Mouse (Mus musculus) brown adipose tissue, adult 24 weeks (tissue): ENCODE measurements around the gene Ndufaf2. TPM values are rescaled to one million over a fixed set of nuclear protein-coding genes. Genes with fewer than 3 reads are reported as not detected.

Experiments
- H3K27ac ChIP-seq: fragments of 200-500 bp; replicated peaks from 2 replicates; pipeline ENCODE4 v1.5.1; 2012; ENCODE audit warnings: low read depth, mild to moderate bottlenecking, low read length
- H3K4me1 ChIP-seq: fragments of 200-500 bp; 2 replicates; pipeline ENCODE4 v1.6.1; 2012; ENCODE audit warnings: low read length, mixed read lengths; ENCODE audit not compliant: control insufficient read depth, insufficient read depth, insufficient read length
- H3K4me3 ChIP-seq: fragments of 200-500 bp; 2 replicates; pipeline ENCODE4 v1.5.1; 2012; ENCODE audit warnings: low read depth, mild to moderate bottlenecking, low read length, moderate library complexity; ENCODE audit not compliant: insufficient read depth
- polyA plus RNA-seq: library from polyadenylated mRNA; stranded (reverse); fragments of >200 nt; gene quantifications from 2 replicates; pipeline ENCODE4 v1.2.4, GENCODE M21; 2012; ENCODE audit not compliant: missing spikeins, insufficient read depth, insufficient read length

Ndufaf2 gene
- polyA plus RNA-seq, 1 experiment = 116 TPM

GRCm38 (mm10) chr13:108084086-108084485 is 74.3 kb downstream of the Ndufaf2 start:
- Histone ChIP-seq H3K27ac (no peak overlapping the region), H3K4me1 (no peaks in the 10 kb centered on the region), H3K4me3 (no peak overlapping the region)

- H3K4me1 ChIP-seq = no peaks in the 10 kb centered on the region
- H3K4me3 ChIP-seq = no peak overlapping the region
- H3K27ac ChIP-seq = no peak overlapping the region
Observed at GRCm38 (mm10) chr13:108077901-108078300, 80.5 kb downstream of the Ndufaf2 start.

GRCm38 (mm10) chr13:108077476-108077875 is 80.9 kb downstream of the Ndufaf2 start:
- Histone ChIP-seq H3K4me3 (no peak overlapping the region), H3K27ac (no peak overlapping the region), H3K4me1 (no peaks in the 10 kb centered on the region)

- H3K27ac ChIP-seq = no peak overlapping the region
Observed at GRCm38 (mm10) chr13:108070171-108070570, 88.3 kb downstream of the Ndufaf2 start.

GRCm38 (mm10) chr13:108069151-108069550 is 89.3 kb downstream of the Ndufaf2 start:
- Histone ChIP-seq H3K4me3 (no peak overlapping the region), H3K27ac (no peak overlapping the region), H3K4me1 (no peaks in the 10 kb centered on the region)

More at GRCm38 (mm10) chr13:108070171-108070570, 88.3 kb downstream of the Ndufaf2 start:
- Histone ChIP-seq H3K4me1 (no peaks in the 10 kb centered on the region), H3K4me3 (no peak overlapping the region)

- no peaks in the 10 kb centered on the region for H3K4me1 ChIP-seq
- H3K4me3 ChIP-seq = no peak overlapping the region
Observed at GRCm38 (mm10) chr13:108066021-108066420, 92.4 kb downstream of the Ndufaf2 start.

GRCm38 (mm10) chr13:108064331-108064730 is 94.1 kb downstream of the Ndufaf2 start:
- H3K4me3 ChIP-seq = no peak overlapping the region
- H3K4me1 ChIP-seq = no peaks in the 10 kb centered on the region
- H3K27ac ChIP-seq = no peak overlapping the region

More at GRCm38 (mm10) chr13:108066021-108066420, 92.4 kb downstream of the Ndufaf2 start:
- H3K27ac ChIP-seq = no peak overlapping the region

GRCm38 (mm10) chr13:108063374-108064134 is 94.9 kb downstream of the Ndufaf2 start:
- H3K27ac ChIP-seq = no peak overlapping the region
- no peak overlapping the region for H3K4me3 ChIP-seq
- no peaks in the 10 kb centered on the region for H3K4me1 ChIP-seq

DNA sequence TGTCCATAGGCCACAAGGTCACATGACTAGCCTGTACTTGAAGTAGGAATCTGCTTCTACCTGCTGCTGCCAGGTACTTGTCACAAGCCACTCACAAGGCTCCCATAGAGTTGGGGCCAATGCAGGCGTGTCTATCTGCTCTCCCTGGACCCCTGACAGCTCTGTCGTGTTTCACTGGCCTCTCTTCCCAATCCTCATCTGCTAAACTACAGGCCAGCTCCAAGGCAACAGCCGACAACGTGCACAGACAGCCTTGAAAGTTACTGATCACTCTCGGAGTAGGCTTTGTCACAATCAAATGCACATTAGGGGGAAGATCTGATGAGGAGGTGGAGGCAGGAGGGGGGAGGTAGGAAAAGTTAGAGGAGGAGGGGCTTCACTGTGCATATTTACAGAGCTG is 95.5 kb downstream of the Ndufaf2 start:
- no peaks in the 10 kb centered on the region for H3K4me1 ChIP-seq

GRCm38 (mm10) chr13:108060936-108061578 is 97.4 kb downstream of the Ndufaf2 start:
- Histone ChIP-seq H3K27ac (no peak overlapping the region), H3K4me1 (0 out of 2 replicates have a peak, but pooled peaks cover 2% of the 10 kb centered on the region), H3K4me3 (no peak overlapping the region)

More for the DNA sequence above, 95.5 kb downstream of the Ndufaf2 start:
- Histone ChIP-seq H3K27ac (no peak overlapping the region), H3K4me3 (no peak overlapping the region)

DNA sequence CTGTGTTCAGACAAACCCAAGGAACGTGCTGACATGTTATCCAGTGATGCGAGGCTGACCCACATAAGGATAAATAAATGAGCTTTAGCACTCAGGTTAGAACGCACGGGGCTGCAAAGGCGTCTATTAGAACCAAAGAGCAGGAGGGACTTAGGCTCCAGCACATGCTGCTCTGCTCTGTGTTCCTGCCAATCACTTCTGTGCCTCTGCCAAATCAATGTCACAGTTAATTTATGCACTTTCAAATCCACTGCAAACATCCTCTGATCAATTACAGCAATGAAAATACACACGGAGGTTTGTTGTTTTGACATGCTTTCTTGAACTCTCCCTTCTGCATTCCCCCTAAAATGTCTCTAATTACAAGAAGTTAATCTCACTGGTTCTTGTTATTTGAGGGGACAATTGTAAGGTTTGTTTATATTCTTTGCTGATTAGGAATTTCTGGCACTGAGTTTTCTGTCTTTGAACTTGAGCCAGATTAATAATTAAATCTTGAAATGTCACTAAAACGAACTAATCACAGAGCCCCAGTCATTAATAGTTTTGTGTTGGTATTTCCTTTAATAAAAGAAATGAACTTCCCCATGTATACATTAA is 98.0 kb downstream of the Ndufaf2 start:
- Histone ChIP-seq H3K4me1 (0 out of 2 replicates have a peak, but pooled peaks cover 2% of the 10 kb centered on the region), H3K4me3 (no peak overlapping the region), H3K27ac (no peak overlapping the region)

GRCm38 (mm10) chr13:108056896-108057295 is 101.5 kb downstream of the Ndufaf2 start:
- Histone ChIP-seq H3K4me1 (0 out of 2 replicates have a peak, but pooled peaks cover 2% of the 10 kb centered on the region), H3K4me3 (no peak overlapping the region), H3K27ac (no peak overlapping the region)

- peaks cover 4% of the 10 kb centered on the region; the same call in 1 of the 2 replicates for H3K4me1 ChIP-seq
- H3K27ac ChIP-seq = no peak overlapping the region
- no peak overlapping the region for H3K4me3 ChIP-seq
Observed at GRCm38 (mm10) chr13:108047364-108047763, 111.1 kb downstream of the Ndufaf2 start.

DNA sequence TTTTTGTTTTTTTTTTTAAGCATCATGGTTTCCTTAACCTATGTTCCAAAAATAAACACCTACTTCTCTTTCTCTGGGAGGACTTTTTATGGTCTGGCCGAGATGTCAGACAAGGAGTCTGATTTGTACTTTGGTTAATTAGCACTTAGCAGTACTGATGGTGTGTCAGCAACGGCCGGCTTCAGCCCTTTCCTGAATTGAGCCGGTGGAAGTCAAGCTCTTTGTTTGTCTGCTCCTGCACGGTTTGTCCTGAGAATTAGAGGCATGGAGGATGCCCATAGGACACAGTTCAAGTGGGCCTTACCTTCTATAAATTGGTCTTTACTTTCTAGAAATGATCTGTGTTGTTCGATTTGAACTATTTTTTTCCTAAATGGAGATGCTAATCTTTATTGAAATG is 111.5 kb downstream of the Ndufaf2 start:
- Histone ChIP-seq H3K27ac (no peak overlapping the region), H3K4me3 (no peak overlapping the region), H3K4me1 (peaks cover 4% of the 10 kb centered on the region; the same call in 1 of the 2 replicates)

DNA sequence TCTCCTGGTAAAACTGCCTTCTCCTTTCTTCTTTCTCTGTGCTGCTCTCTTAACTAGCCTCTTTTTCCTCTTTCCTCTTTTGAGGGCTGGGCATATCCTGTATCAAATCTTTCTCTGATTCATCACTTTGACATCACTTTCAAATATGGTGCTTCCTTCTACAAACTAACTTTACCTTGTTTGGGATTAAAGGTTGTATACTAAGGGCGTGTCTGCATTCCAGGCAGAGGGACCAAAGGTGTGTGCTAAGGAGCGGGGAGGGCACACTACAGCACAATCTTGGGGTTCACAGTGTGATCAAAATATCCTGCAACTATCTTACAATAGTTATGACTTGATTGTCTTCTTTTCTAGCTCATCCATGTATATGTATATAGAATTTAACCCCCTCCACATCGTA is 112.4 kb downstream of the Ndufaf2 start:
- H3K4me1 ChIP-seq = peaks cover 4% of the 10 kb centered on the region; the same call in 1 of the 2 replicates
- no peak overlapping the region for H3K27ac ChIP-seq
- no peak overlapping the region for H3K4me3 ChIP-seq
